Mouse (Mus musculus) ZHBTc4 (cell line): Measurements from ENCODE around the gene Hip1.

Source experiments
- DNase-seq: peaks from one replicate; pipeline ENCODE4 v3.0.0-alpha.2; 2011; ENCODE audit warnings: low read depth, low spot score

Gene Hip1

DNA sequence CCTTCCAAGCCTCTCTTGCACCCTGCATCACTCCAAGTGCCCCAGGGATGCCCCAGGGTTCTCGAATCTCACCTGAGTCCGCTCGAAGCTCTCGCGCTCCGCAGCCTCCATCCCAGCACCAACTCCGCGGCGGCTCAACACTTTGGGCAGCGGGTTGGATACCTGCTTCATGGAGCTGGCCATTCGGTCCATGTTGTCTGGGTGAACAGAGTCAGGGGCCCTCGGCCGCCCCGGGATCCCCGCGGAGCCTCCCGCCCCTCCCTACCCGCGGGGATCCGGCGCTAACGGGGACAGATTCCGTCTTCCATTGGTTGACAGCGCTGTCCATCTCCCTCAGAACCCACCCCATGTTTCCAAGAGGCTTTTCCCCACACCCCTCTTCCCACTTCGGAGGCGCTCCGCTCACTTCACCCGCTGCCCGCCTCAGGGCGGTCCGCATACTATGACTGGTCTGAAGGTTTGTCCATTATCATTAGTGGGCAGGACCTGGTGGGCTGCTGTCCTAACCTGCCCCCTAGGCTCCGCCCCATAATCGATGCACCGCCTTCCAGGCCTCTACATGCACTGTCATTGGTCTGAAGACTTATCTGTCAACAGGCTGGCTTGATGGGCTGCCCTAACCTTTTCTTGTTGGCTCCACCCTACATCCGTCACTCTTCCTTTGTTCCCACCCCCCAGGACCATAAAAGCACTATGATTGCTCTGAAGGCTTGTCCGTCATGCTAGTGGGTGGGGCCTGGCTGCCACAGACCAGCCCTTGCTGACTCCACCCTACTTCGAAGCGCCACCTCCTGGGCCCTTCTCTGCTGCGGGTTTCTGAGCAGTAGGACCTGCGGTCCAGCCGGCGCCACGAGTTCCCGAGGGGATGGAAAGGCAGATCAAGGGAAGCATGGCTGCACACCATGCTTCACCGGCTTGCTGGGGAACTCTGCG lies at the start of gene Hip1:
Gene Hip1, minus strand, starts transcription at position 256 of the 933 bp plus-strand sequence.
- DNase-seq = peak; percentile 98

- no peak for DNase-seq
Measured at GRCm38 (mm10) chr5:135589996-135590784, 45.3 kb upstream of the Hip1 start.

DNA sequence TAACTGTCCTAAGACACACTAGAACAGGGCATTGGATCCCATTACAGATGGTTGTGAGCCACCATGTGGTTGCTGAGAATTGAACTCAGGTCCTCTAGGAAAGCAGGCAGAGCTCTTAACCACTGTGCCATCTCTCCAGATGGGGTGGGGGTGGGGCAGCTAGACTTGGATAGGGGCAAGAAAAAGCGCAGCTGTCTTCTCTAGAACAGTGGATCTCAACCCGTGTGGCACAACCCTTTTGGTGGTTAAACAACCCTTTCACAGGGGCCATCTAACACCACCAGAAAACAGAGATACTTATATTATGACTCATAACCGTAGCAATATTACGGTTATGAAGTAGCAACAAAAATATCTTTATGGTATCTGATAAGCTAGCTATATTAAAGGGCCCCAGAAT lies 42.8 kb upstream of the Hip1 start:
- no peak for DNase-seq

GRCm38 (mm10) chr5:135585691-135586090 lies 40.8 kb upstream of the Hip1 start:
- DNase-seq = no peak

- no peak for DNase-seq
Measured at GRCm38 (mm10) chr5:135582330-135582729, 37.4 kb upstream of the Hip1 start.

DNA sequence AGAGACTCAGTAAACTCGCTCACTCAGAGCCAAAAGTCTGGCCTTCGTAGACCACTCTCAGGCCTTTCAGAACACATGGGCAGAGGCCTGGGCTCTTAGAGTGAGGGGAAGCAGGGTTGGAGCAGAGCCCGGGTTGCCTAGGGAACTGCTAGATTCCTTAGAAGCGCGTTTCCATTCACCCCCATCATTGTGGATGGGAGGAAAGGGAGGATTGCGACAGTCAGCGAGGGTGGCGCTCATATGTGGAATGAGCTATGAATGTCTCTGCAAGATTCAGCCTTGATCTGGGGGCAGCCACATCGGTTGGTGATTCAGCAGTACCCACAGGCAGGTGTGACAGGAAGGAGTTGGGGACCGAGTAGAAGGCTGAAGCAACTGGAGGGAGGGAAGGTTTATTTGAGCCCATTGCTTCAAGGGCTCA lies 34.4 kb upstream of the Hip1 start:
- DNase-seq = no peak

DNA sequence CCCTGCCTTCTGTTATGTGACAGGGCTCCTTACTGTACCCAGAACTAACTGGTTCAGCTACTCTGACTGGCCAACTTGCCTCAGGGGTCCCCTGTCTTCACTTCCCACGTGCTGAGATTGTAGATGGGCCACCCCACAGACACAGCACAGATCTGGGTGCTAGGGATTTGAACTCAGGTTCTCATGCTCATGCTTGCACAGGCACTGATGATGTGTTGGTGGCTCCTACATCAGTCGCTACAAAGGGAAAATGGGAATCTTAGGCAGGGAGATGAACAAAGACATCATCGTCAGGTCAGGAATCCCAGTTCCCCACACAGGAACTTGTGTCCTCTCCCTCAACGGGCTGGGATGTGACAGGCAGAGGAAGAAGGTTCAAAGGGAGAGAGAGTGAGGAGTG lies 31.1 kb upstream of the Hip1 start:
- no peak for DNase-seq

DNA sequence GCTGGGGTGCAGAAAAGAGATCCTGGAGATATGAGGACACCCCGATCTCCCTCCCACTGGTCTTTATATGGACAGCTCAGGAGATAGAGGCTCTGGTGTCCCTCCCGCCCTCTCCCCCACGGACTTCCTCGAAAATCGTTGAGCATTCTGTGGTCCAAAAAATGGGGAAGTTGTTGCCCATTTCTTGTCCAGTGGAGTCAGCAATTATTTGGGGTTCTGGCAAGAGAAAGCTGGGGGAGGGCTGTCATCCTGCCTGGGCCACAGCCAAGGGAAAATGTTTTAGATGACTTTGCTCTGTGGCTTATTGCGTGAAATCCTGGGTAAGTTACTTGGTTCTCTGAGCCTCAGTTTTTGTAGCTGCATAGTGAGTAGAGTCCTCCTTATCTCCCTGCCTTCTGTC lies 28.1 kb upstream of the Hip1 start, which contains the start of gene Ccl24:
Gene Ccl24, minus strand, starts transcription at position 44 of the 400 bp plus-strand sequence.
- no peak for DNase-seq

GRCm38 (mm10) chr5:135568698-135569097 lies 23.8 kb upstream of the Hip1 start:
- DNase-seq = no peak

DNA sequence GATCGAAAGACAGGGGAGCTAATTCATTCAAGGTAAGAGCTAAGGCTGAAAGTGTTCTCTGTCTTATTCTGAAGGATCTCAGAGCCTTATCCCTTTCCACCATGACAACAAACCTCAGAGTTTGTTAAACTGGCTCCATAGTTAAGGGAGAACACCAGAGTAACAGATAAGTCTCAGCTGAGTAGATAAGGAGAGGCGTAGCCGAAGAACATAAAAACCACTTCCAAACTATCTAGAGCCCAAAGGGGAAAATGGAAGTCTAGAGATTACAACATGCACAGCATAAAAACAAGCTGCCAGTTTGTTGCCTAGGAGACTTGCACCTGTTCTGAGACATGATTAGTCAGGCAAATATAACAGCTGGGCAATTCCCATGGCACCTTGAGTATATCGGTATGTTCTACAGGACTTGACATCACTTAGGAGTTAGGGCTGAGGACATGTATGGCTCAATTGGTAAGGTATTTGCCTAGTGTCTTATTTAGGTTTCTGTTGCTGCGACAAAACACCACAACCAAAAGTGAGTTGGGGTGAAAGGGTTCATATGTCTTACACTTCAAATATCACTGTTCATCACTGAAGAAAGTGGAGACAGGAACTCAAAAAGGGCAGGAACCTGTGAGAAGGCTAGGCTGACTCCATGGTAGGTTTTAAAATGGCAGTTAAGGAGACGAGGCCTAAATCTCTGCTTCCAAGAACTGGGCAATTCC lies 22.8 kb upstream of the Hip1 start:
- DNase-seq = no peak

DNA sequence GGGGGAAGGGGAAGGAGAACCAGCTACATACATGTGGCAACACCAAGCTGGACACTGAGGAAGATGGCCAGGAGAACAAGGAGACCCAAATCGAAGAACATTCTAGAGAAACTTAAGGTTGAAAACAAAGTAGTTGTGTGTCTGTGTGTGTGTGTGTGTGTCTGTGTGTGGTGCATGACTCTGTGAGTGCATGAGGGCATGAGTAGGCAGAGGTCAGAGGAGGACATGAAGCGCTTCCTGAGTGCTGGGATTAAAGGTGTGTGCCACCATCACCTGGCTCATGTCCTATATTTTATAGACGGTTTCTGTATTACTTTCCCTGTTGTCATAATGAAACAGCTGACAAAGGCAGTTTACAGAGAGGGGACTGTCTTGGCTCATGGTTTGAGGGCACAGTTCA lies 18.5 kb upstream of the Hip1 start, which contains the start of gene Ccl26:
Gene Ccl26, minus strand, starts transcription at position 101 of the 400 bp plus-strand sequence.
- no peak for DNase-seq

- DNase-seq = no peak
Measured at GRCm38 (mm10) chr5:135557671-135558070, 12.8 kb upstream of the Hip1 start.

DNA sequence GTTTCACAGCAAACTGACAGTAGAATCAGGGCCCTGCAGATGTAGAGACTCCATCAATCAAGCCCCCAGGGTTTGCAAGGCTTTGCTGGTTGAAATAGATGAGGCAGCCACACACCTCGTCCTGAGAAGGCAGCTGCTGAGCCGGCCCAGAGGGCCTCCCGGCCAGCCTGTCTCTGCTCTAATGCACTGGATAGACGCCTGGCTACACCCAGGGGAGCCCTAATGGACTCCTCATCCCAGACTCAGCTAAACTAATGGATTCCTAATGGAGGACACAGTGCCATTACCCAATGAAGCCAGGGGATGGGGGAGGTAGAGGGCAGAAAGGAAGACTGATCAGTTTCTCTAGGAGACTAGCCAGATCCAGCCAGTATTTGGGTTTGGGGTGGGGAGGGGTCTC lies 12.1 kb upstream of the Hip1 start:
- no peak for DNase-seq

DNA sequence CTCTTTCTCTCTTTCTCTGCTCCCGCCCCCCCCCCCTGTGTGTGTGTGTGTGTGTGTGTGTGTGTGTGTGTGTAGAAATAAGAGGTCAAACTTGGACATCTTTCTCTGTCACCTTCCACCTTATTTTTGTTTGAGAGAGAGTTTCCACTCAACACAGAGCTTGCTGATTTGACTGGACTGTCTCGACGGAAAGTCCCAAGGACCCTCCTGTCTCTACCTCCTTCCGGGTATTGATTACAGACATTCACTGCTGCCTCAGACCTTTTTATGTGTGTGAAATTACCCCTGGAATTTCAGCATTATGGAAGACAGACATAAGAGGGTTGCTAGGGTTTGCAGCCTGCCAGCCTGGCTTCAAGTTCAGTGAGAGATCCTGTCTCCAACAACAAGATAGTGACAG lies 11.3 kb upstream of the Hip1 start:
- DNase-seq = no peak

- no peak for DNase-seq
Measured at GRCm38 (mm10) chr5:135551591-135551990, 6.7 kb upstream of the Hip1 start.

GRCm38 (mm10) chr5:135550910-135551309 lies 6.0 kb upstream of the Hip1 start:
- peak; percentile 54 for DNase-seq

DNA sequence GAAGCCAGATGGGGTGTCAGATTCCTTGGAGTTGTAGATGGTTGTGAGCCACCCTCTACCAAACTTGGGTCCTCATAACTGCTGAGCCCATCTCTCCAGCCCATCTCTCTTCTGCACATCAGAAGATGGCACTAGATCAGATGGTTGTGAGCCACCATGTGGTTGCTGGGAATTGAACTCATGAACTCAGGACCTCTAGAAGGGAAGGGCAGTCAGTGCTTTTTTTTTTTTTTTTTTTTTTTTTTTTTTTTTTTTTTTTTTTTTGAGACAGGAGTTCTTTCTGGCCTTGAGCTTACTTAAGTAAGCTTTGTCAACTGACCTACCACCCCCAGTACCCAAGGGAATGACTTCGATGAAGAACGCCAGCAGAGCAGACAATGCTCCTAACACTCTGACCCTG lies 3.1 kb upstream of the Hip1 start:
- DNase-seq = no peak

GRCm38 (mm10) chr5:135544032-135544558 lies 825 bp downstream of the Hip1 start:
- no peak for DNase-seq

DNA sequence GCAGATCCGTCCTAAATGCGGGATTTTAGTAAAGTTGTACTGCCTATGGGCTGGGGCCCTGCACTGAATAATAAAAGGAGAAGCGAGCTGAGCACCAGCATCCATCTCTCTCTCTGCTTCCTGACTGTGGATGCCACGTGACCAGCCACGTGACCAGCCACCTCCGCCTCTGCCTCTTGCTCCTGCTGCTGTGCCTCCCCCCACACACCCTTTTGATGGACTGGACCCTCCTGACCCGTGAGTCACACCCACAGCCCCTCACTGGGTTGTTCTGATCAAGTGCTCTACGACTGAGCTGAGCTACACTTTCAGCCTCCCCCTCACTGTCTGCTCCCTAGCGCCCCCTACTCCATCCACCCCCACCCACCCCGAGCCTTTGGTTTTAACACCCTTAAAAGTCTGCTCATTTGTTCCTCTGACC lies 7.1 kb downstream of the Hip1 start:
- peak; percentile 69 for DNase-seq

- no peak for DNase-seq
Measured at GRCm38 (mm10) chr5:135537326-135537725, 7.6 kb downstream of the Hip1 start.

DNA sequence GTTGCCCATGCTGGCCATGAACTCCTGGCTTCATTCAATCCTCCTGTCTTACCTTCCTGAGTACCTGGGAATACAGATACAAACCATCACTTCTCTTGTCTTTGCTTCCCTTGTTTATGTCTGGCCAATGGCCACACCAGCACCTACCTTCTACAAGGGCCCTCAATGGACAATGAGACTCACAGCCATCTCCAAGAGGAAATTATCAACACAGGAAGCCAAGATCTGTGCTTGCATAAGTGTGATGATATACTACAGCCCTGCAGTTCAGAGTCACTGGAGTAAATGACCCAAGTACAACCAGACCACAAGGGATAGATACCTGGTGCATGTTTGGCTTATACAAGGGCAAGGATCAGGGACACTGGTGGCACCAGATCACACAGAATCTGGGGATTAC lies 9.1 kb downstream of the Hip1 start:
- no peak for DNase-seq

DNA sequence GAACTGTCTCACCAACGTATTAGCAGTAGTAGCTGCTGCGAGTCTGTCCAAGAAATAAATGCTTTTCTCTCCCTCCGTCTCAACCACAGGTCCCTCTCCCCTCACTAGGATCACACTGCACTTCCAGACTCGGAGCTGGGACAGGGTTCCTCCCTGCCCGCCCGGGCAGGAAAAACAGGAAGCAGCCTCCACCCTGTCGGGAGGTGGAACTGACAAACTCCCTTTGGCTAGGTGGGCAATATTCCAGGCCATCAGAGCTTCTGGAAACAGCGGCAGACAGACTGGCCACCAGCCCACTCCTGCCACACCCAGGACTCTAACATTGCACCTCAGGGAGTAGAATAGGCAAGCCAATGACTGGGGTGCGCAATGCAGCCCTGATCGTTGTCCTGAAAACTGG lies 11.5 kb downstream of the Hip1 start:
- no peak for DNase-seq
